Mouse (Mus musculus) cortical plate, adult 2 months (tissue): Measurements from ENCODE around the gene Amer2.

Experiments used
- CTCF ChIP-seq: fragments of 200-500 bp; IDR thresholded peaks from 2 replicates; pipeline ENCODE4 v1.5.1; 2011; ENCODE audit warnings: mild to moderate bottlenecking, control low read depth, low read length; ENCODE audit not compliant: insufficient read depth; ENCODE audit errors: extremely low read depth
- POLR2A ChIP-seq: fragments of 200-500 bp; IDR thresholded peaks from 2 replicates; pipeline ENCODE4 v1.6.1; 2011; ENCODE audit warnings: mild to moderate bottlenecking, low read length, control low read depth; ENCODE audit not compliant: insufficient read depth; ENCODE audit errors: extremely low read depth

DNA sequence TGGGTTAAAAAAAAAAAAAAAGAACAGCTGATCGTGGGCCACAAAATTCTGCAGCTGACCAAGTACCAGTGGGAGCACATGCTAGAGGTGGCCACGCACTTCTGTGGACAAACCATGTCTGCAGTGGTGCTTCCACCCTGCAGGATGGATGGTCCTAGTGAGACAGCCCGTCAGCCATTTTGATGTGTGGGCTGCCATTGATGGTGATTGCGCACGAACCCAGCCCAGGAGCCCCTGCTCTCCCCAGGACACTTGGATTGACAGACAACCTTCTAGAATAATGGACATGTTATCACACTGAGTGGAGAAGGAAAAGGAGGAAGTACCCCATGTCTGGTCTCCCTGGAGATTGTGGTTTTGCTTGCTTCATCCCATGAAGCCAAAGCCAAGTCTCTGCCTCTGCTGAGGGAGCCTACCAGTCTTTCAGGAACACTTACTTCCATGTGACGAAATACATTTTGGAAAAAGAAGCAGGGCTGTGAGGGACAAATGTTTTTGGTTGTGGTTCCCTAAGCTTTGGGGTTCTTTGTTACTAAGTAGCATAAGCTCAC is 27.7 kb upstream of the Amer2 start:
- TF ChIP-seq CTCF = no peak
- no peak for TF ChIP-seq POLR2A
